Mouse (Mus musculus) frontal cortex, postnatal 10 days (tissue): ENCODE measurements around the gene Glt28d2.
"Not testable (repeated sequence)": the region's sequence is repeated elsewhere in the genome, so short reads cannot be mapped to it uniquely, and the experiment has no call there.

ENCODE experiments used
- DNase-seq, 2 experiments: peaks; one replicate each; pipeline ENCODE4 v3.0.0; 2022; ENCODE audit warnings: low spot score in 2 of 2, mixed read lengths in 1 of 2

Glt28d2 gene

DNA sequence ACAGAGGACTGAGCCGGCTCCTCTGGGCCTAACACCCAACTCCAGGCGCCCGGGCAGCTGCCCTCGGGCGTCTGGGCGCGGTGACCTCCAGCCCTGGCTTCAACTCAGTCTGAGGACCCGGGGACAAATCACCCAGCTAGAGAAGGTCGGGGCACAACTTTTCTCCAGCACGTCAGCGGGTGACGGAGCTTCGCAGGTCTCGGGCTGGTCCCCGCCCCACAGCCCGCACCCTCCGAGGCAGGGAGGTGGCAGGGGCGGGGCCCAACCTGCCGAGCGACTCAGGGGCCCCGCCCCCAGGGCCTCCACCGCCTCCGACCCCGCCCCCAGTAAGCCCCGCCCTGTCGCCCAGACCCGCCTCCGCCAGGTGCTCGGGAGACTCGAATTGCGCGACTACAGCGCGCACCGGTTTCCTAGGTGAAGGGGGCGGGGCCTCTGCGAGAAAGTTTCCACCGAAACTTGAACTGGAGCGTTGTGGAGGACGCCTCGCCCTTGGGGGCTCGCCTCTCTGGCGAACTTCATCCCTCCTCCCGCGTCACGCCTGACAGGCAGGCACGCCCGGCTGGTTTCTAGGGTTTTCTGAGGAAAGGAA is at the start of gene Glt28d2, which contains the start of gene Gm37240:
Gene Glt28d2 (minus strand): TSS at position 278 of the 589 bp plus-strand sequence.
Gene Gm37240 (minus strand): TSS at position 280 of the 589 bp plus-strand sequence.
- DNase-seq = peak; percentile 50 to 61

GRCm38 (mm10) chr3:85933586-85933985 is 46.3 kb upstream of the Glt28d2 start:
- DNase-seq = no peak

- DNase-seq = no peak
Measured at GRCm38 (mm10) chr3:85931859-85932258, 44.5 kb upstream of the Glt28d2 start.

- DNase-seq = no peak
Measured at GRCm38 (mm10) chr3:85930671-85931255, 43.4 kb upstream of the Glt28d2 start.

DNA sequence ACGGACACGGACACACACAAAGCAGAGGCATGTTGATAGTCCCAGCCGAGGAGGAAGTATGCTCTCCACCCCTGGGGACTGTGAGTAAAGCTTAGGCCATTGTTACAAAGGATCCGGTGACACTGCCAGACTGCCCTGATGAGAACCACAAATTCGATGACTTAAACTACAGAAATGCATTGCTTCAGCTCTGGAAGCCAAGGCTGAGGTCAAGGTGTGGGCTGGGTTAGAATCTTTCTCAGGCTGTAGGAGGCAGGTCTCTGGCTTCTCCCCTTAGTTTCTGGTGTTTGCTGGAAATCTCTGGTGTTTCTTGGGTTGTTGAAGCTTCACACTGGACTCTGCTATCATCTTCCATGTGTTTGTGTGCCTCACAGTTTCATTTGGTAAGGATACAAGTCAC is 42.4 kb upstream of the Glt28d2 start:
- DNase-seq = no peak

- DNase-seq = peak; percentile 20 to 37
Measured at GRCm38 (mm10) chr3:85928140-85928611, 40.9 kb upstream of the Glt28d2 start.

DNA sequence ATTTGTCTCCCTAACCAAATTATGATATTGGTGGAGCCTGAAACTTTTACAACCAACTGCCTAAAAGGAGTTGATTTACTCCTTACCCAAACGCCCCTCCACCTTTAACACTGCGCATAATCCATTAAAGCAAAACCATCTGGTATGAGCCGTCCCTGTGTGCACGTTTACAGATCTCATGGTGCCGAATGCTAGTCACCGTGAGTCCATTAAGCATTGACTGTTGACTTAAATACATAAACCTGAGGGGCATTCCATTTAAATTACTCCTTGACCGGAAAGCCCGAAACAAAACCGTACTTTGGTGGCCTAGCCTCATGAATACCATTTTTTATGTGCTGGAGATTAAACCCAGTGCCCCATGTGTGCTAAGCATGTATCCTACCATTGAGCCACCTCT is 40.0 kb upstream of the Glt28d2 start:
- DNase-seq = no peak

DNA sequence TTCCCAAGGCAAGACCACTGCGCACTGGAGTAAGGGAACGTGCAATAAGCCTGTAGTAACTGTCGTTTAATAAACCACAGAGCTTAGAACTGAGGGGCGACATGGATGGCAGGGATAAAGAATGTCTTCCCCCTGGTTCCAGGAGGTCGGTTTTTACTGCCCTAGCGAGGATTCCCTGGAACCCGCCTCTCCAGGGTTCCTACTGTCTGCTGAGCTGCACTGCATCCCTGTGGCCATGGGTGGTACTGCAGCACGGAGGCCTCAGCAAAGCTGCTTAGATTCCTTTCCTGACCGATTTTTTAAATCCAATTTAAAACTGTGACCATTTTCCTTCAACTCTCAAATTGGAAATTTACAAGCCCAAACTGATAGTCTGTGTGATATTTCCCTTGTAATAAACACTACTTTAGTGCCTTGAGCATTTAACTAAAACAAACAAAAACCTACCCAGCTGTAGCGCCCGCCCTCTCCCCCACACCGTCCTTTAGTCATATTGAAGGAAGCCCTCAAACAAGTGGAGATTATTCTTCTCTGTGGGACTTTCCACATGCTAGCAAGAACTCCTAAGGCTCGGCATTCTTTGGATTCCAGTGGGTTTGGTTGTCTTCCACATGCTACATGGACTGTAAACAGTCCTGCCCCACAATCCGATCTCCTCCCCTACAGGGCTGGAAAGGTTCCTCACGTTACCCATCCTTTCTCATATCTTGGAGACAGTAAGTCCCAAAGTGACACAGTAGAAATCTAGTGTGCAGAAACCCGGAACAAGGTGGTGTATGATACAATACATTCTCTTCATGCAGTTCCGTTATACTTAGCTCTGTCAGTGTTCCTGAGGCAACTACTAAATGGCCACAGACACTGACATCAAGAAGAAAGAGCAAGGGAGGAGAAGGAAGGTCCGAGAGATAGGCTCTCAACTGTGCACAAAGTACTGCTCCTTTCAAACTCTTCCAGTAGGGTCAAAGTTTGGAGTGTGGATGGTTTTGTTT is 36.9 kb upstream of the Glt28d2 start:
- peak; percentile 49 to 83 for DNase-seq

DNA sequence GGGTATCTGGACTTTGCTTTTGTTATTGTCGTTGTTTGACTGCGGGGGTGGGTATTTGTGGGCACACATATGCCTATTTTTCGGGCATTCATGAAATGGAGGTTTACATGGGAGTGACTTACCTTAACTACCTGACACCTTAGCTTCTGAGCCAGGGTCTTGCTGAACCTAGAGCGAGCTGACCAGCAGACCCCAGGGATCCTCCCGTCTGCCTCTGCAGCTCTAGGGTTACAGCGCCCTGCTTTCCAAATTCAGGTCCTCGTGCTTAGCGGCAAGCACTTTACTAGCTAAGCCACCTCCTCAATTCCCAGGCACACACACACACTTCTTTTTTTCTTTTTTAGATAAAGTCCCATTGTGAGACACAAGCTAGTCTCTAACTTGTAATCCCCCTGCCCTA is 36.0 kb upstream of the Glt28d2 start:
- no peak for DNase-seq

- no peak for DNase-seq
Measured at GRCm38 (mm10) chr3:85922331-85922730, 35.0 kb upstream of the Glt28d2 start.

DNA sequence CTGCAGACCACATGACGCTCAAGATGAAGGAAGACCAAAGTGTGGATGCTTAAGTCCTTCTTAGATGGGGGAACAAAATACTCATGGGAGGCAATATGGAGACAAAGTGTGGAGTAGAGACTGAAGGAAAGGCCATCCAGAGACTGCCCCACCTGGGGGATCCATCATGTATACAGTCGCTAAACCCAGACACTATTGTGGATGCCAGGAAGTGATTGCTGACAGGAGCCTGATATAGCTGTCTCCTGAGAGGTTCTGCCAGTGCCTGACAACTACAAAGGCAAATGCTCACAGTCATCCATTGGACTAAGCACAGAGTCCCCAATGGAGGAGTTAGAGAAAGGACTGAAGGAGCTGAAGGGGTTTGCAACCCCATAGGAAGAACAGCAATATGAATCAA is 33.4 kb upstream of the Glt28d2 start:
- DNase-seq = not testable (repeated sequence)

DNA sequence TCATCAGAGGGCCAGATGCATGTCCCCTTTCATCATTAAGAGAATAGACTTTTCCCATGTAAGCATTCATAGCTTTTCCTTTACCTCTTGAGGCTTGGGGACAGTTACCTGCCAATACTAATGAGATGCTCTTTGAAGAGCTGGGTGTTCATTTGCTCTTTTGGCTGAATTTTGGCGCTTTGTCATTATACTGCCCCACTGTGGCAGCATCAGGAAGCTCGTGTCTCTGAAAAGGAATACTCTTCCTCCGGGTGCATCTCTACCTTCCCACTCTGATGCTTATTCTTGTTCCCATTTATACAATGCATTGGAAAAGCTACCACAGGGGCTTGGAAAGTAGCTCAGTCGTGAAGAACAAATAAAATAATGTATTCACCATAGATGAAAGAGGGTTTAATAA is 30.3 kb upstream of the Glt28d2 start:
- peak in 1 of 2 experiments; percentile 21 for DNase-seq

DNA sequence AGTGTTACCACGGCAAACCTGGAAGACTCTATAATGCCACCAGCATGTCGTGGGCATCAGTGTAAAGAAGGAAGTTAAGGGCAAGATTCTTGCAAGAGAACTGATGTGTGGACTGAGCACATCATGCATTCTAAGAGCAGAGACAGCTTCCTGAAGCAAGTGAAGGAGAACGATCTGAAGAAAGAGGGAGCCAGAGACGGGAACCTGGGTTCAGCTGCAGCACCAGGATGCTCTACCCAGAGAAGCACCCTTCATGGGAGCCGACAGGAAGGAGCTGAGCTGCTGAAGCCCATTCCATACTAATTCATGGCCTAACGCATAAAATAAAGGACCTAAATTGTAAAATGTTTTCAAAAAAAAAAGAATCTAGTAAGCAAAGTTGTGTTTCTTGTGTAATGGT is 27.5 kb upstream of the Glt28d2 start:
- no peak for DNase-seq

DNA sequence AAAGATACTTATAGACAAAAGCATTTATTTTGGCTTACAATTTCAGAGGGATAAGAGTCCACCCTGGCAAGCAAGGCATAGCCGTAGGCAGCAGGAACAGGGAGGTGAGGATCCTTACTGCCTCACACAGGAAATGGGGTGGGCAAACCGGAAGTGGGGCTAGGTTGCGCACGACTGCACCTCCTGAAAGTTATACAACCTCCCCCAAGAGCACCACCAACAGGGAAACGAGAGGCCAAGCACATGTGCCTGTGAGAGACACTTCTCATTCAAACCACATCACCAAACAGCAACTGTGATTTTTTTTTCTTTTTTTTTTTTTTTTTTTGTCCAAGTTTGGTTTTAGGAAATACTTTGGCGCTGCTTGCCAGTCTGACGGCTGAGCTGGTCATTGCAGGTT is 19.8 kb upstream of the Glt28d2 start:
- no peak for DNase-seq

GRCm38 (mm10) chr3:85904371-85904770 is 17.1 kb upstream of the Glt28d2 start:
- no peak for DNase-seq

DNA sequence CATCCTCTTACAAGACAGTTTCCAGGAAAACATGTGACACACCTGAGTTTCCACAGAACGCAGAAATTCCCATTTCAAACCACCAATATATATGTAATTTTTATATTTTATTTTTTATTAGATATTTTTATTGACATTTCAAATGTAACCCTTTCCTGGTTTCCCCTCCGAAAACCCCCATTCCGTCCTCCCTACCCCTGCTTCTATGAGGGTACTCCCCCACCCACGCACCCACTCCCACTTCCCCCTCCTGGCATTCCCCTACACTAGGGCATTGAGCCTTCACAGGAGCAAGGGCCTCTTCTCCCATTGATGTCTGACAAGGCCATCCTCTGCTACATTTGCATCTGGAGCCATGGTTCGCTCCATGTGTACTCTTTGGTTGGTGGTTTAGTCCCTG is 7.7 kb upstream of the Glt28d2 start:
- DNase-seq = no peak

DNA sequence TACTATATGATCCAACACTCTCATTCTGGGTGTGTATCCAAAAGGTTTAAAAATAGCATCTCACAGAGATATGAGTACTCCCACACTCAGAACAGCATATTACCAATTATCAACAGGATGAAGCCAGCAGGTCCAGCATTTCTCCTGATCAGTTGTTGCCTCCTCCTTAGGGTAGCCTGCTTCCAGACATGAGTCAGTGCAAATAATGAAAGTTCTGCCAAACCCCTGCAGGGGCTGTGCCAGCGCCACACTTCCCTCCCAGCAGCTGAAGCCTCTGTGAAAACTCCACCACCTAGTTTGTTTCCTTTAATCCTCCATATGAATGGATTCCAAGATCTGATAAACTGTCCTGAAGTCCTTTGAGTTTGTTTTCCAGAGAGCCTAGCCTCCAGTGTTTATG is 4.3 kb upstream of the Glt28d2 start:
- DNase-seq = no peak

- no peak for DNase-seq
Measured at GRCm38 (mm10) chr3:85888221-85888671, 930 bp upstream of the Glt28d2 start.

DNA sequence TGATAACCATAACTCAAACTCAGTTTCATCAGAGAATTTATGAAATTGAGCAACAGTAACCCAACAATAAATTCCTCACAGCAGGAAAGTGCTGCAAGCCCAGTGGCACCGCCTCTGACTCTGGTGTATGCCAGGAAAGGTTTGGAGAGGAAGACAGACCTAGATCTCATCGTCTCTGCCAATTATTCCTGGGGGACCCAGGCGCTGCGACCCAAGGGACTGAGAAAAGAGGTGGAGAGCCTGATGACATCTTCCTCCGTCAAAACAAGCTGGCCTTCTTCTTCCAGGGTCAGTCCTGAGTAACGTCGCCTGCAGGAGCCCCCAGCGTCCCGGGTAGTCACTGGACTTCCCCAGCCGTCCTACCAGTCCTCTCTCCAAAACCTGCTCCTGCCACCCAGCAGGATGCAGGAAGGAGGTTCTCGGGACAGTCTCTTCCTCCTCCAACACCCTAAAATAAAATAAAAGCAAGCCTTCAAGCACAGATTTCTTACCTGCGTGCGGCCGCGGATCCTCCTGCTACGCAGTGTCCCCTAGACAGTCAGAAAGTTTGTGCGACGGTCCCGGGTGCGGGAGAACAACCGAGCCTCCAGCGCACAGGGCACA is 579 bp downstream of the Glt28d2 start:
- DNase-seq = no peak

DNA sequence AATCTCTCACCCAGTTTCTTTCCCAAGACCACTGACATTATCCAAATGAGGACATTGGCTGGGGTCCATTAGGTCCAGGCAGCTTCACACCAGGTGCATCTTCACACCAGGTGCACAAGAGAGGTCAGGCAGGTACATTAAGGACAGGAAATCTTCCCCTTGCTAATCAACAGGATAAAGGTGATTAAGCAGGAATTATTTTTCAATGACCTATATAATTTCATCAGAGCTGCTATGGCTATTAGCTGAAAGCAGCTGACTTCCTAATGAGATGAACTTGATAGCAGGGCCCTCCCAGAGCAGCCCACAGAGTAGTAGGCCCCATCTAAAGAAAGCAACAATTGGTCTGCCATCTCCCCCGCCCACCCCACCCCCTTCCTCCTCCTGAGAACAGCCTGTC is 1.4 kb downstream of the Glt28d2 start:
- DNase-seq = no peak

DNA sequence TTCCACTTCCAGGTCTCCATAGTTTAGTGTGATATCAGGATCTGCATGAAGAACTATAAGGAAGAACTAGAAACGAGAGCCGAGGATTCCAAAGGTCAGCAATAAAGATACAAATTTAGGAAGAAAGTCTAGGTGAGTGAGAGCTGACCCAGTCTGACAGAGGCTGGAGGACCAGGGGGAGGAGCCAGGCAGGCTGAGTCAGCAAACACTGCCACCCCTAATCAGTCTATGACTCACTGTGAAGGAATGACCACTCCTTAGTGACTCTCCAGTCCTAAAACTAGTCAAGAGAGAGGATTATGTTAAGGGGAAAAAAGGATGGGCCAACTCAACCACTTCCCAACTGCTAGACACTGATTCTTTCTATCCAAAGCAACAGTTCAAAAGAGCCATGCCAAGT is 6.6 kb downstream of the Glt28d2 start:
- DNase-seq = no peak

DNA sequence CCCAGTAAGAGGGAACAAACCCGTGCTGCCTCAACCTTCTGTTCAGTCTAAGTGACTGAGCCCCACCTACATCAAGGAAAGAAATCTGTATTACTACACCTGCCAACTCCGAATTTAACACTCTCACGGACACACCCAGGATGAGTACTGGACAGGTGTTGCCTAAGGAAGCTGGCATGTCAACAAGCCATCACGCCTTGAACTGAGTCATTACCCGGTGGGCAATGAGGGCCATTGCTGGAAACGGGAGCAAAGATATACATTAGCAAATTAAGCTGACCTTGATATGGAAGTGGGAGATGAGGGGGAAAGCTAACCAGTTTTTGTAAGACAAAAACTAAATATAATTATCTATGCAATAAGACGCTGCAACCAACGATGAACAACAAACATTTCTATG is 7.2 kb downstream of the Glt28d2 start:
- DNase-seq = no peak
